Mouse (Mus musculus) bone marrow macrophage, adult 2 months (primary cell): Measurements from ENCODE around the gene Ankrd33b.

ENCODE experiments used
- CTCF ChIP-seq: IDR thresholded peaks from 2 replicates; pipeline ENCODE4 v1.5.1; 2012; ENCODE audit warnings: low read depth, mild to moderate bottlenecking, low read length, moderate library complexity
- POLR2A ChIP-seq: IDR thresholded peaks from 2 replicates; pipeline ENCODE4 v1.6.1; 2012; ENCODE audit warnings: mild to moderate bottlenecking, low read depth, low read length, borderline replicate concordance

DNA sequence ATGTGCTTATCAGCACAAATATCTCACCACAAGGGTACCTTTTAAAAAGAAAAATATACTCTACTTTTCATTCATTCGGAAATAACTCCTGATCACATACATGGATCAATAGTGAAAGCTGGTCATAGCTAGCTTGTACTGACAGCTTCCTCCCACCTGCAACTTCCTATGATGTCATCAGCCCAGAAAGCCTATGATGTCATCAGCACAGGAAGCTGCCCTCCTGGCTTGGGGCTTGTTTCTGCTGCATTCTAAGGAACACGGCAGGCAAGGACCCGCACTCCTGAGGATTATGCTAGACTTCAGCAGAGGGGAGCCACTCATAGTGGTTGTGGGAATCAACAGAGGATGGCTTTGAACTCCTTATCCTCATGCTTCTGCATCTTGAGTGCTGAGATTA, 63.2 kb downstream of the Ankrd33b start:
- TF ChIP-seq CTCF (no peak), POLR2A (no peak)
